Mouse (Mus musculus): Measurements from ENCODE around the gene Sik2. TPM values are rescaled to one million over a fixed set of nuclear protein-coding genes. Genes with fewer than 3 reads are reported as not detected.

Sik2 gene
- total and polyA plus RNA-seq, 3 experiments = 18.7 to 72.8 (median 22.4) TPM

GRCm38 (mm10) chr9:50845081-50845480 lies 163.8 kb downstream of the Sik2 start, which contains the start of gene Ppp2r1b:
Gene Ppp2r1b, plus strand, starts transcription at chr9:50845301.
- DNase-seq (ENCODE audit: low spot score) (no peak), ATAC-seq (ENCODE audit: extremely low read depth, insufficient number of reproducible peaks, low FRiP score, poor library complexity, severe bottlenecking) (no peak)
- H3K4me1 ChIP-seq (ENCODE audit: insufficient read depth, low read depth, low read length) = peaks cover 23% of the 10 kb centered on the region
- TF ChIP-seq GATA1 (IDR thresholded peaks at IDR 0.05; ENCODE audit: borderline replicate concordance, low read length) = no peak
- no peak for TF ChIP-seq TAL1 (conservative IDR thresholded peaks at IDR 0.05; ENCODE audit: low read depth, low read length)
- TF ChIP-seq CTCF (IDR thresholded peaks at IDR 0.05; ENCODE audit: low read depth, low read length) = no peak
- no peak for TF ChIP-seq GATA2 (IDR thresholded peaks at IDR 0.05; ENCODE audit: borderline replicate concordance, low read depth, low read length)
- no peaks in the 10 kb centered on the region for H3K27me3 ChIP-seq (ENCODE audit: insufficient read depth, low read length)
- H3K36me3 ChIP-seq (replicated peaks) = peaks cover 56% of the 10 kb centered on the region
- H3K4me3 ChIP-seq (ENCODE audit: low read depth, low read length) = no peak within 1 kb of the TSS
- H3K9me3 ChIP-seq (replicated peaks) = no peaks in the 10 kb centered on the region

Other genes with a start within 250 kb of the Sik2 start
- gene Fdxacb1, start 240.8 kb downstream of the Sik2 start, total RNA-seq (2014; fragmentation: Nextera tagmentation) = 6.4 and 13.3 TPM in 2 replicates
- 9.1 and 9.2 TPM in 2 replicates for gene Fdxacb1, start 240.8 kb downstream of the Sik2 start, total RNA-seq (2017)
- gene Fdxacb1, start 240.8 kb downstream of the Sik2 start, polyA plus RNA-seq (2012) = 1.0 and 1.7 TPM in 2 replicates
- gene Alg9, start 234.1 kb downstream of the Sik2 start, total RNA-seq (2014; fragmentation: Nextera tagmentation) = 29.3 and 35.3 TPM in 2 replicates
- gene Alg9, start 234.1 kb downstream of the Sik2 start, total RNA-seq (2017) = 20.6 and 21.9 TPM in 2 replicates
- 14.8 and 18.0 TPM in 2 replicates for gene Alg9, start 234.1 kb downstream of the Sik2 start, polyA plus RNA-seq (2012)
- 59.2 and 70.6 TPM in 2 replicates for gene 1110032A03Rik, start 233.6 kb downstream of the Sik2 start, total RNA-seq (2014; fragmentation: Nextera tagmentation)
- gene 1110032A03Rik, start 233.6 kb downstream of the Sik2 start, total RNA-seq (2017) = 23.1 and 23.5 TPM in 2 replicates
- gene 1110032A03Rik, start 233.6 kb downstream of the Sik2 start, polyA plus RNA-seq (2012) = 1.2 and 2.0 TPM in 2 replicates
- gene Ppp2r1b, start 163.8 kb downstream of the Sik2 start, total RNA-seq (2014; fragmentation: Nextera tagmentation) = 57.7 and 68.7 TPM in 2 replicates
- gene Ppp2r1b, start 163.8 kb downstream of the Sik2 start, total RNA-seq (2017) = 82.9 and 93.0 TPM in 2 replicates
- gene Ppp2r1b, start 163.8 kb downstream of the Sik2 start, polyA plus RNA-seq (2012) = 18.9 and 21.3 TPM in 2 replicates
- not detected in 2 replicates for gene Btg4, start 51.8 kb upstream of the Sik2 start, total RNA-seq (2014; fragmentation: Nextera tagmentation)
- not detected in 2 replicates for gene Btg4, start 51.8 kb upstream of the Sik2 start, total RNA-seq (2017)
- not detected in 2 replicates for gene Btg4, start 51.8 kb upstream of the Sik2 start, polyA plus RNA-seq (2012)
- 24.7 and 25.3 TPM in 2 replicates for gene Layn, start 68.0 kb upstream of the Sik2 start, total RNA-seq (2014; fragmentation: Nextera tagmentation)
- 48.8 and 61.6 TPM in 2 replicates for gene Layn, start 68.0 kb upstream of the Sik2 start, total RNA-seq (2017)
- 5.3 and 5.7 TPM in 2 replicates for gene Layn, start 68.0 kb upstream of the Sik2 start, polyA plus RNA-seq (2012)
- 1.6 and 1.8 TPM in 2 replicates for gene 4833427G06Rik, start 93.0 kb upstream of the Sik2 start, total RNA-seq (2014; fragmentation: Nextera tagmentation)
- gene 4833427G06Rik, start 93.0 kb upstream of the Sik2 start, total RNA-seq (2017) = 0.66 TPM in 1 of 2 replicates, not detected in the other
- 0.09 and 0.11 TPM in 2 replicates for gene 4833427G06Rik, start 93.0 kb upstream of the Sik2 start, polyA plus RNA-seq (2012)
- gene Gm32742, start 156.4 kb upstream of the Sik2 start, total RNA-seq (2014; fragmentation: Nextera tagmentation) = 0.10 and 0.15 TPM in 2 replicates
- 0.06 and 0.11 TPM in 2 replicates for gene Gm32742, start 156.4 kb upstream of the Sik2 start, total RNA-seq (2017)
- gene Gm32742, start 156.4 kb upstream of the Sik2 start, polyA plus RNA-seq (2012) = 0.06 and 0.13 TPM in 2 replicates
- not detected in 2 replicates for gene Pou2af1, start 204.6 kb upstream of the Sik2 start, total RNA-seq (2014; fragmentation: Nextera tagmentation)
- 0.11 TPM in 1 of 2 replicates, not detected in the other for gene Pou2af1, start 204.6 kb upstream of the Sik2 start, total RNA-seq (2017)
- not detected in 2 replicates for gene Pou2af1, start 204.6 kb upstream of the Sik2 start, polyA plus RNA-seq (2012)